Mouse (Mus musculus) embryonic facial prominence, embryonic 15.5 days (tissue): ENCODE measurements around the gene Rpl35. TPM values are rescaled to one million over a fixed set of nuclear protein-coding genes. Genes with fewer than 3 reads are reported as not detected.

Experiments
- ATAC-seq: fragments of 200-750 bp; cut with Nextera tagmentation; 2 replicates; pipeline ENCODE4 v1.8.0; 2017; ENCODE audit warnings: low read depth, moderate TSS enrichment; ENCODE audit not compliant: insufficient number of reproducible peaks, low FRiP score, low TSS enrichment
- H3K27ac ChIP-seq: fragments of 300-500 bp; sonication (generic); replicated peaks from 2 replicates; pipeline ENCODE4 v1.5.1; 2015; ENCODE audit warnings: mild to moderate bottlenecking, inconsistent platforms
- H3K27me3 ChIP-seq: fragments of 300-500 bp; sonication (generic); 2 replicates; pipeline ENCODE4 v1.6.1; 2015; ENCODE audit warnings: inconsistent platforms
- H3K36me3 ChIP-seq: fragments of 300-500 bp; sonication (generic); 2 replicates; pipeline ENCODE4 v1.6.1; 2015; ENCODE audit warnings: mild to moderate bottlenecking, inconsistent platforms
- H3K4me1 ChIP-seq: fragments of 300-500 bp; sonication (generic); 2 replicates; pipeline ENCODE4 v1.6.1; 2015; ENCODE audit warnings: inconsistent platforms
- H3K4me2 ChIP-seq: fragments of 300-500 bp; sonication (generic); replicated peaks from 2 replicates; pipeline ENCODE4 v1.6.1; 2015; ENCODE audit warnings: mild to moderate bottlenecking, inconsistent platforms
- H3K4me3 ChIP-seq: fragments of 300-500 bp; sonication (generic); replicated peaks from 2 replicates; pipeline ENCODE4 v1.5.1; 2015; ENCODE audit warnings: mild to moderate bottlenecking, inconsistent platforms
- H3K9ac ChIP-seq: fragments of 300-500 bp; sonication (generic); 2 replicates; pipeline ENCODE4 v1.6.1; 2015; ENCODE audit warnings: inconsistent platforms
- H3K9me3 ChIP-seq: fragments of 300-500 bp; sonication (generic); replicated peaks from 2 replicates; pipeline ENCODE4 v1.6.1; 2016; ENCODE audit warnings: inconsistent platforms
- WGBS: fragments of 180-500 bp; shearing (Covaris S2); methylation state at CpG from one replicate; pipeline ENCODE4 v1.1.7; 2015; 5-methylcytosine and 5-hydroxymethylcytosine counted together
- polyA plus RNA-seq: library from polyadenylated mRNA; unstranded; fragments of >200 nt; fragmentation: Nextera tagmentation; extraction: Ambion mirVana; gene quantifications from 2 replicates; pipeline ENCODE4 v1.2.1, GENCODE M21; 2015

The Rpl35 gene
- polyA plus RNA-seq, 1 experiment from 2014 or later: 1,047 TPM

DNA sequence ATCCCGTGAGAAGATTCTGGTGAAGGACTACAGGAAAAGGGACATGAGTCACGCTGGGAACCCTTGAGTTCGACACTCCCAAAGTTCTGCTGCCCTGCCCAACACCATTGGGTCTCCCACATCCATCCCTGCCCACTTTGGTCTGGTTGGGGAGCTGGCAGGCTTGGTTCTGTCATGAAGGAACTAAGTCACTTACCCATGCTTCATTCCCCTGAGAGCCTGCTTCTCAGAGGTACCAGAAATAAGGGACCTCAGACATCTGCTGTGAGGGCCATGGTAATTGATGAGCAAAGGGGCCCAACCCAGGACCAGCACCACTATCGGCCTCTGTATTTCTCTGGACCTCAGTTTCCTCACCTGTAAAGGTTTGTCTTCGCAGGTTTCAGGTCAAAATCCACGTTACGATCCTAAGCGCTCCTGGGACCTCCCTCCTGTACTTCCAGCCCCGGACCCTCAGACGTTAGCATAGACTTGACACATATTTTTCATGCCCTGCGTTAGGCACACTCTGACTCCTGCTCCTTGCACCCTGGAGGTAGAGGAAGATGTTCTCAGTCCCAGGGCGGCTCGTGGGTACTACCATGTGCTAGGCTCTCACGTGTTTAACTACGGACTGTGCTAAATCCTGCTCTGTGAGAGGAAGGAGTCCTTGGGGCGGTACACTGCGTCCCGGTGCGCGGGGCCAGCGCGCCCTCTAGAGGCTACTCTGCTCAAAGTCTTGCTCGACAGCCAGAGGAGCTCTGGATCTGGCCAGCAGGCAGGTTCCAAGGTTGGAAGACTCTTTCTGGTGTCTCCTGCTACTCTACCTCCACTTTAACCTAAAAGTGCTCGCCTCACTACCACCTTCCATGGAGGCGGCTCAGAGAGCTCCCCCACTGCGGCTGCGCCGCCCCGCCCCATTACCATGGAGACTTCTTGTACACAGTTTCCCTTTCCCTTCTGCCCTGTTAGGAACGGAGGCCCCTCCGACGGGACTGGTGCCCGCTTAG lies 7.7 kb downstream of the Rpl35 start, which contains the start of gene Wdr38:
TSS of gene Wdr38 (plus strand) at position 91 of the 989 bp plus-strand sequence.
- Histone ChIP-seq H3K27ac (peak within 1 kb of the TSS; percentile 75), H3K4me1 (peaks cover 14% of the 10 kb centered on the region)

DNA sequence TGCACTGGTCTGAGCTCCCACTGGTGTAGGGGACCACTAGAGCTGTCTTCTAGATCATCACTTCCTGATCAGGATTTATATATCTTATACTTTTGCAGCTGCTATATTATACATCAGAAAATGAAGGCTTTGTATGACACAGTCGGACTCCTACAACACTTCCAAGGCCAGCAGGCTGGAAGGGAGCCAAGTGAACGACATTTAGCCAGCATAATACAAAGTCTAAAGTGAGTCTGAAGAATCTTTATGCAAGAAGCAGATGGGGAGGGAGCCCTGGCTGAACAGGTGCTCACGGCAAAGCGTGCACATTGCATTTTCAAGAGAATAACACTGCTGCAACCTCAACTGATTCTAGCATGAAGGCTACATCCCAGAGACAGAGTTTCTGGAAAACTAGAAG lies 13.0 kb downstream of the Rpl35 start:
- H3K9me3 ChIP-seq: no peaks in the 10 kb centered on the region
- no peak overlapping the region for H3K4me3 ChIP-seq
- no peak for ATAC-seq
- H3K4me1 ChIP-seq: peaks cover 11% of the 10 kb centered on the region
- H3K27ac ChIP-seq: no peak overlapping the region
- 53% methylated on average over 4 of the region's 4 CpGs for WGBS
- H3K27me3 ChIP-seq: 0 out of 2 replicates have a peak, but pooled peaks cover 6% of the 10 kb centered on the region
- no peak overlapping the region for H3K9ac ChIP-seq
- H3K36me3 ChIP-seq: no peaks in the 10 kb centered on the region
- H3K4me2 ChIP-seq: no peak overlapping the region

More for the DNA sequence above, 7.7 kb downstream of the Rpl35 start, which contains the start of gene Wdr38:
- peak; percentile 86 for ATAC-seq
- peak within 1 kb of the TSS; percentile 39 for H3K9ac ChIP-seq
- H3K4me3 ChIP-seq: peak within 1 kb of the TSS; percentile 53
- H3K4me2 ChIP-seq: peak within 1 kb of the TSS; percentile 56
- 0 out of 2 replicates have a peak, but pooled peaks cover 6% of the 10 kb centered on the region for H3K27me3 ChIP-seq
- H3K36me3 ChIP-seq: peaks cover 29% of the 10 kb centered on the region
- H3K9me3 ChIP-seq: no peaks in the 10 kb centered on the region
- 12% methylated on average over 33 of the region's 33 CpGs for WGBS

DNA sequence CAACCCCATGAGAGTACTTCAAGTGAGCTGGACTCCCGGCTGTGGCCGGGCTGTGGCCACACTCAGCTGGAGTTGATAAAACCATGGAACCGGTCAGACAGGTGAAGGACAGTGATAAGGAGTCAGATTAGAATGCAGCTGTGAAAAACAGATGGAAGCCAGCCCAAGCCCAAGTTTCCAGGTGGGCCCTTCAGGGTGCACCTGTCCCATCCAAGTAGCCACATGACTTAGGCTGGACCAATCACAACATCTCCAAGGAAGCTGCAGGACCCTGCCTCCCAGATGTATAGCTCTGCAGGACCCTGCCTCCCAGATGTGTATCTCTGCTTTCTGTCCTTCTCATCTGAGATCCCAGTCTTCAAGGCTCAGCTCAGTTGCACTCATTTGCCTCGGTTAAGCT lies 13.4 kb downstream of the Rpl35 start:
- Histone ChIP-seq H3K27me3 (0 out of 2 replicates have a peak, but pooled peaks cover 2% of the 10 kb centered on the region), H3K36me3 (no peaks in the 10 kb centered on the region), H3K4me3 (no peak overlapping the region), H3K9ac (no peak overlapping the region), H3K9me3 (no peaks in the 10 kb centered on the region), H3K27ac (no peak overlapping the region), H3K4me2 (no peak overlapping the region), H3K4me1 (peaks cover 8% of the 10 kb centered on the region; the same call in 1 of the 2 replicates)
- no peak for ATAC-seq
- 68% methylated on average over 4 of the region's 4 CpGs for WGBS

DNA sequence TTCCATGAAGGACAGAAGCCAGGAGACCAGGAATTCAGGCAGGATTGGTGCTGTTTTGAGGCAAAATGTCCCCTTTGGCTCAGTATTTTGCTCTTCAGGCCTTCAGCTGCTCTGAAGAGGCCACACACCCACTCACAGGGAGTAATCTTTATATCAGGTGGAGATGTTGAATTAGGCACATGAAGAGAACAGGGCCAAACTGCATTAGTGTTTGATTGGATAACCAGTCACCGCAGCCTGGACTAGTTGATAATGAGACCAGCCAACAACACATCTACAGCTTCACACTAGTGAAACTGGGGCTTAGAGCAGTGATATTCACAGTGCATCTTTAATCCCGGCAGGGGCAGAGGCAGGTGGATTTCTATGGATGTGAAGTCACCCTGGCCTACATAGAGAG lies 16.5 kb downstream of the Rpl35 start:
- H3K9ac ChIP-seq: no peak overlapping the region
- no peak for ATAC-seq
- 92% methylated on average over 2 of the region's 2 CpGs for WGBS

DNA sequence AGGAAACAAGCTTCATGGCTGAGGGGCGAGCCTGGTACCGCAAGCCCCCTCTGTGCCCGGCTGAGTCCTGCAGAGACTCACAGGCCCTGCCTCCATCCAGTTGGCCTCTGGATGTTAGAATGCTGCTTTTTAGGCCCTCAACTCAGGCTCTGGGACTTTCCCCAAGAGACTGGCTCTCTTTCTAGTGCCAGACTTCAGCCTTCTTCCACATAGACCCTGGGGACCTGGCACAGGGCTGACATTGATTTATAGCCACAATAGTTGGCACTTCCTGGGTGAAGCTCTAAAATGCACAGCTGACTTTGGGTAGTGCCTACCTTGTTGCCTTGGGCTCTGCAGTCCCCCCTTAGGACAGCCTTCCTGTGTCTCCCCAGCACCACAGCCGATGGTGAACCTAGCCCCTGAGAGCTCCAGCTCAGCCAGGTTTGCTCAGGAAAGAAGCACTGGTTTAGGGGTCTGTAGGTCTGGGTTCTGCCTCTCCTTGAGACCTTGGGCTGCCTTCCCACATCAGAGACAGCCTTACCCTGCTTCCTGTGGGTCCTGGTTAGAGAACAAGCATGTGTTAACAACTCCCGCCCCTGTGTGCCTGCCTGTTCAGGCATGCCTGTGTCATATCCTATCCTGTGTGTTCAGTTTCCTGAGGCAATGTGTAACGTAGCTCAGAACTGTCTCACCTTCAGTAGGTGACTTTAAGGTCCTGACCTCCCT lies 17.5 kb downstream of the Rpl35 start:
- no peak for ATAC-seq
- Histone ChIP-seq H3K9me3 (no peaks in the 10 kb centered on the region), H3K4me2 (no peak overlapping the region), H3K27me3 (no peaks in the 10 kb centered on the region), H3K4me1 (peaks cover 8% of the 10 kb centered on the region; the same call in 1 of the 2 replicates), H3K27ac (no peak overlapping the region), H3K4me3 (no peak overlapping the region), H3K9ac (no peak overlapping the region), H3K36me3 (no peaks in the 10 kb centered on the region)
- 65% methylated on average over 6 of the region's 6 CpGs for WGBS

More for the DNA sequence above, 16.5 kb downstream of the Rpl35 start:
- Histone ChIP-seq H3K4me2 (no peak overlapping the region), H3K27ac (no peak overlapping the region), H3K4me1 (peaks cover 8% of the 10 kb centered on the region; the same call in 1 of the 2 replicates), H3K36me3 (no peaks in the 10 kb centered on the region), H3K27me3 (no peaks in the 10 kb centered on the region), H3K4me3 (no peak overlapping the region), H3K9me3 (no peaks in the 10 kb centered on the region)

DNA sequence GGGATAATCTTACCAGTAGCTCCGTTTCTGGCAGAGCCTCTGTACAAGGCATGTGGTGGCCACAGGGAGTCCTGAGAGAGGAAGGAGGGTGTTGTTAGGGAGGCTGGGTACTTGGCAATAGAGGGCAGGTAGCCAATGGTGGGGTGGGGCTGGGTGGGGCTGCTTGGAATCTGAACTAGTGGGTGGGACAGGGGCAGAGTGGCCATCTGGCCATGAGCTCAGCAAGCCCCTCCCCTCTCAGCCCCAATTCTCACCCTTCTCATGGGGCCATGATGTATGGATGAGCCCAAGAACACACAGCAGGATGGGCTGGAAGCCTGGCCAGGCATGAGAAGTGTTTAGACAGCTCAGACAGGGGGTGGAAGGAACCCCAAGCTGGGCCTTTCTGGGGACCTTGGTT lies 18.1 kb downstream of the Rpl35 start:
- no peaks in the 10 kb centered on the region for H3K9me3 ChIP-seq
- no peak overlapping the region for H3K4me3 ChIP-seq
- WGBS: 56% methylated on average over 1 of the region's 1 CpGs
- no peaks in the 10 kb centered on the region for H3K36me3 ChIP-seq
- H3K27ac ChIP-seq: no peak overlapping the region
- H3K4me2 ChIP-seq: no peak overlapping the region
- peaks cover 8% of the 10 kb centered on the region; the same call in 1 of the 2 replicates for H3K4me1 ChIP-seq
- ATAC-seq: no peak
- no peaks in the 10 kb centered on the region for H3K27me3 ChIP-seq
- H3K9ac ChIP-seq: no peak overlapping the region

DNA sequence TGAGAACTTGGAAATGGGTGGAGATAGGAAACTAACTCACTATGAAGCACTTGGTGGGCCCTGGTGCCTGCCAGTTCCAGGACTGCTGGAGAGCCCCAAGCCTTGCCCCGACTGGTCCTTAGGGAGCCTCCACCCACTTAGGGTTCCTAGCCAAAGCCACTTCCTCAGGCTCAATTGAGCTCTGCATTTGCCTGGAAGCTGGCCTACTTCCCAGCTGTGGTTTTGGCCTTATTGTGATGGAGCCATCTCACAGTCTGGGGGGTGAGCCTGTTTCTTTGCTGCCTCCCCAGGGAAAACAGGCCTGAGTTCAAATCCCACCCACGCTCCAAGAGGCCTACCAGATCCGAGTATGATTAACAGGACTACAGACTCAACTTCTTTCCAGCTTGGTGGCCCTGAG lies 18.8 kb downstream of the Rpl35 start:
- Histone ChIP-seq H3K4me2 (no peak overlapping the region), H3K27ac (no peak overlapping the region), H3K4me3 (no peak overlapping the region), H3K4me1 (peaks cover 8% of the 10 kb centered on the region; the same call in 1 of the 2 replicates), H3K9ac (no peak overlapping the region), H3K36me3 (no peaks in the 10 kb centered on the region), H3K27me3 (no peaks in the 10 kb centered on the region), H3K9me3 (no peaks in the 10 kb centered on the region)
- no peak for ATAC-seq
- whole genome bisulfite sequencing: 50% methylated on average over 3 of the region's 3 CpGs

DNA sequence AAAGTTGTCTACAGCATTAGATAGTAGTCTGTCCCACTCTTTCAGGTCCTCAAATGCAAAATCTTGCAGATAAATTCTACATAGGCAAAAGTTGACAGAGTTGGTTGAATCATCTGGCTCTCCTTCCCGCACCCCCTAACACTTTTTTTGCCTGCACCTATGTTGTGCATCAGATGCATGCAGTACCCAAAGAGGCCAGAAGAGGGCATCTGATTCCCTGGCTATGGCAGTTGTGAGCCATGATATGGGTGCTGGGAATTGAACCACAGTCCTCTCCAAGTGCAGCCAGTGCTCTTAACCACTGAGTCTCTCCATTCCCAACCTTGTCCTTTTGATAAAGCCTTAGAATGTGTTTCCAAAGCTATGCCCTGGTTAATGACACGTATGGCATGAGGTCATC lies 22.0 kb downstream of the Rpl35 start:
- Histone ChIP-seq H3K4me2 (no peak overlapping the region), H3K9ac (no peak overlapping the region), H3K4me1 (peaks cover 8% of the 10 kb centered on the region; the same call in 1 of the 2 replicates), H3K36me3 (no peaks in the 10 kb centered on the region), H3K4me3 (no peak overlapping the region), H3K27me3 (no peaks in the 10 kb centered on the region), H3K27ac (no peak overlapping the region), H3K9me3 (no peaks in the 10 kb centered on the region)
- ATAC-seq: no peak
- WGBS: 88% methylated on average over 2 of the region's 2 CpGs

DNA sequence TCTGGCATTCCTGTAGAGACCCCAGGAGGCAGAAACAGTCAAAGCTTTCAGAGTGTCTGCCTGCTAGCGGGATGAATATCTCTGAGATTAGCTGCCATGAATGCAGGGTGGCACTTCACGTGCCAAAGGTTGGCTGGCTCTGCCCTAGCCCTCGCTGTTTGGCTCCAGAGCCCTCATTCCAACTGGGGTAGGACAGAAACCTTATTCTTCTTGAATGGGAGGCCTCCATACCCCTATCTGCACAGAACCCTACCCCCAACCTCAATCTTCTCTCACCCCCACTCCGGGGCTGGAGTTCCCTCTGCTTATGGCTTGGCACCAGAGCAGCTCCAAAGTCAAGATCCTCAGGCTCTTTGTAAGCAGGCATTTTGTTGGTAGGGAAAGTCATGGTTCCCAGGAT lies 27.6 kb downstream of the Rpl35 start:
- 55% methylated on average over 4 of the region's 4 CpGs for WGBS

DNA sequence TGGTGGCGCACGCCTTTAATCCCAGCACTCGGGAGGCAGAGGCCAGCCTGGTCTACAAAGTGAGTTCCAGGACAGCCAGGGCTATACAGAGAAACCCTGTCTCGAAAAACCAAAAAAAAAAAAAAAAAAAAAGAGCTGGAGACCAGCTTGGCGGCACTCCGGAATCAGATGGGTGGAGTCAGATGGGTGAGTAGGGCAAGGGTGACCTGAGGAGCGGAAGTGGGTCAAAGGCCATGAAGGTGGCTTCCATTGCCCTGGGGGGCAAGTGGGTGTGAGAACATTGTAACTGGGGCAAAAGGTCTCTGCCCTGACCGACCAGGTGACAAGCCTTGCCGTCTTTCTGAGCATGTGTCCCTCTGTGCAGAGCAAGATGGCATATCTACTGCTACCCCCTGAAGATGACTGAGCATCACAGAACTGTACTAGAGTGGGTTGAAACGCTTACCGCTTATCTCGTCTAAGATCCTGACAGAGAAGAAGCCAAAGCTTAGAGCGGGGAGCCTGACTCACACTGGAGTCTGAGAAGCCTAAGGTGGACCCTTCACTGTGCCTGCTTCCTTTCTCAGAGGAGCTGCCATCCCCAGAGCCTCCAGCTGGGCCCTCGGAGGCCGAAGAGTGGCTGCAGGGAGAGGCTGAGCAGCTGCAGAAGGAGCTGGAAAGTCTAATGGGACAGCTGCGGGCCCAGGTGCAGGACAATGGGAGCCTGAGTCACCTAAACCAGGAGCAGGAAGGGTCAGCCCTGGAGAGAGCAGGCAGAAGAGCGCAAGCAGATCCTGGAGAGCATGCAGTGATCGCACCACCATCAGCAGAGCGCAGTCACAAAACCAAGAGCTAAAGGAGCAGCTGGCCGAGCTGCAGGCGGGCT lies 29.3 kb downstream of the Rpl35 start:
- Histone ChIP-seq H3K27me3 (no peaks in the 10 kb centered on the region), H3K9ac (no peak overlapping the region), H3K9me3 (no peaks in the 10 kb centered on the region), H3K4me2 (no peak overlapping the region), H3K4me3 (no peak overlapping the region), H3K27ac (no peak overlapping the region), H3K36me3 (no peaks in the 10 kb centered on the region), H3K4me1 (no peaks in the 10 kb centered on the region)
- no peak for ATAC-seq
- WGBS: 78% methylated on average over 21 of the region's 21 CpGs

More for the DNA sequence above, 27.6 kb downstream of the Rpl35 start:
- H3K9ac ChIP-seq: no peak overlapping the region
- H3K4me2 ChIP-seq: no peak overlapping the region
- H3K36me3 ChIP-seq: no peaks in the 10 kb centered on the region
- 0 out of 2 replicates have a peak, but pooled peaks have one; percentile 17 for ATAC-seq
- H3K4me1 ChIP-seq: no peaks in the 10 kb centered on the region
- no peaks in the 10 kb centered on the region for H3K9me3 ChIP-seq
- no peak overlapping the region for H3K4me3 ChIP-seq
- H3K27ac ChIP-seq: no peak overlapping the region
- no peaks in the 10 kb centered on the region for H3K27me3 ChIP-seq
